Mouse (Mus musculus): ENCODE measurements around the gene Enpp5.
A peak's percentile ranks its signal among the peaks of the same experiment; 100 is the strongest.

Enpp5 gene

GRCm38 (mm10) chr17:44078631-44079350, at the start of gene Enpp5:
TSS of gene Enpp5 (plus strand) at chr17:44078813.
- DNase-seq (ENCODE audit: low spot score in 2 of 2): peak; percentile 64 to 71

- no peak for DNase-seq (ENCODE audit: low spot score in 2 of 2)
These were observed 49.0 kb upstream of the Enpp5 start for GRCm38 (mm10) chr17:44029616-44030015.

GRCm38 (mm10) chr17:44030776-44031587, 47.6 kb upstream of the Enpp5 start:
- DNase-seq (ENCODE audit: low spot score in 2 of 2): no peak

- no peak for DNase-seq (ENCODE audit: low spot score in 2 of 2)
These were observed 43.6 kb upstream of the Enpp5 start for GRCm38 (mm10) chr17:44035005-44035404.

GRCm38 (mm10) chr17:44038656-44039055, 40.0 kb upstream of the Enpp5 start:
- no peak for DNase-seq (ENCODE audit: low spot score in 2 of 2)

GRCm38 (mm10) chr17:44040449-44040848, 38.2 kb upstream of the Enpp5 start:
- DNase-seq (ENCODE audit: low spot score in 2 of 2): no peak

GRCm38 (mm10) chr17:44042301-44042700, 36.3 kb upstream of the Enpp5 start:
- DNase-seq (ENCODE audit: low spot score in 2 of 2): no peak

GRCm38 (mm10) chr17:44042861-44043260, 35.8 kb upstream of the Enpp5 start:
- DNase-seq (ENCODE audit: low spot score in 2 of 2): no peak

DNA sequence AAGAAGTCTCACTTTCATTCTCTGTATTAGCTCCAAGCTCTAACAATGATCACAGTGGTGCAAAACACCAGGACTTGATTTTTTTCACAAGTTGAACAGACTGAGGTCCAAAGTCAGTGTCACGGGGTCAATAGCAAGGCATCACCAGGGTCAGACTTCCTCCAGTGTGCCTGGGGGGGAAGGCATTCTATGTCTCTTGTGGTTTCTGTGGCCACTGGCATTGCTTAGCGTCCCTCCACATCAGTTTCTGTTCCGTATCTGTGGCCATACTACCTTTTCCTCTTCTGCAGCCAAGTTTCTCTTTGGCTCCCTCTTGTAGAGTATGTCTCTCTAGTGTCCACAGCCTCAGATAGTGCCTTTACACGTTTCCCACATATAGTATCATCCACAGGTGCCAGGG, 25.2 kb upstream of the Enpp5 start:
- DNase-seq (ENCODE audit: low spot score in 2 of 2): peak; percentile 63

- no peak for DNase-seq (ENCODE audit: low spot score in 2 of 2)
These were observed 21.5 kb upstream of the Enpp5 start for GRCm38 (mm10) chr17:44057123-44057522.

DNA sequence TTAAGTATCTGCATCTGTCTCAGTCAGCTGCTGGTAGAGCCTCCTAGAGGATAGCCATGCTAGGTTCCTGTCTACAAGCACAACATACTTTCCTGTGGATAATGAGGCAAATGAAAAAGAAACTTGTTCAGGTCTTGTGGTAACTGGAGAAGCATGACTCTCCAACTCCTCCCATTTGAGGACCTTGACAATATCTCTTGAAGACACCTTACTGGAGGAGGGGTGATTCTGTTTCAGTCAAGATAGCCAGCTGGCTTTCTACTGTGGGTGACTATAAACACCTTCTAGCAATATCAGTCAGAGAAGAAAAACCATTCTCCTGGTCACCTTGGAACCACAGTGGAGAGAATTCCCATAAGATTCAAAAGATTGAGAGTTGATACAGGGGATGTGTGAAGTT, 20.5 kb upstream of the Enpp5 start:
- DNase-seq (ENCODE audit: low spot score in 2 of 2): no peak

GRCm38 (mm10) chr17:44060781-44061180, 17.8 kb upstream of the Enpp5 start:
- DNase-seq (ENCODE audit: low spot score in 2 of 2): no peak

DNA sequence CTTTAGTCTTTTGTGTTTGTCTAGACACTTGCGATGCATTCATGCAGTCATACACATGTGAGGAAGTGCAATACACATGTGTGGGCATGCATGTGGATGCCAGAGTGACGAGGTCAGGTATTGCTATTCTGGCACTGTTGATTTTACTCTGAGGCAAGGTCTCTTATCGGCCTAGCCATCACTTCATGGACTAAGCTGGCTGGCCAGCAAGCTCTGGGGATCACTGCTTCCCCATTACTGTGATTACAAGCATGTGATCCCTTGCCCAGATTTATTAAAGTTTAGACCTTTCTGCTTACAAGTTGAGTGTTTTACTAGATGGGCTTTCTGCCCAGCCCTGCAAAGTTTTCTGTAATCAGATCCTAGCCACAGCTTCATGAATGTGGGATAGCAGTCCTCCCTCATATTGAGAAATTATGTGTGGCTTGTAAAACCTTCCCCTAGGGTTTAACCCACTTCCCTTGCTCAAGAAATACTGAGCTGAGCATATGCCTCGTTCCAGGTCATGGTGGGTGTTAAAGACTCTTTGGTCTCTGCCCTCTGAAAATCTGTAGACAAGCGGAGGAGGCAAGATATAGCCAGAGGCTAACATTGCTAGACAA, 17.2 kb upstream of the Enpp5 start:
- DNase-seq (ENCODE audit: low spot score in 2 of 2): no peak

DNA sequence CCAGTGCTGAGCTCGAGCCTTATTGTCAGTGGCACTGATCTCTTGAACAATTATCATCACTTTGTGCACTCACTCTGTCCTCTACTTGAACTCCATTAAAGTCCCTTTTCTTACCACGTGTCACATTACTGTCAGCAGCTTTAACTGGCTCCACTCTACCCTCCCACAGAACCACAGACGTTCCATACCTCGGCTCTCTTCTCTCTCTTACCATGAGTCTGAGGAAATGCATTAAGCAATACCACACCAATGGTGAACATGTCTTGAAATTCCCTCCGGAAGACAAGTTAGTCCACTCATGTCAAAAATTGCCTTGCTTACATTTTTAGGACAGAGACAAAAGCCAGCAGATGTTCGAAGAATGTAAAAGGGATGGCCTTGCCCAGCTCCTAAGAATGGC, 9.7 kb upstream of the Enpp5 start:
- DNase-seq (ENCODE audit: low spot score in 2 of 2): no peak

GRCm38 (mm10) chr17:44071680-44072079, 6.9 kb upstream of the Enpp5 start:
- no peak for DNase-seq (ENCODE audit: low spot score in 2 of 2)

GRCm38 (mm10) chr17:44075601-44076000, 3.0 kb upstream of the Enpp5 start:
- no peak for DNase-seq (ENCODE audit: low spot score in 2 of 2)

GRCm38 (mm10) chr17:44076051-44076680, 2.4 kb upstream of the Enpp5 start:
- peak in 1 of 2 experiments; percentile 22 for DNase-seq (ENCODE audit: low spot score in 2 of 2)

GRCm38 (mm10) chr17:44077146-44077842, 1.3 kb upstream of the Enpp5 start:
- peak in 1 of 2 experiments; percentile 20 for DNase-seq (ENCODE audit: low spot score in 2 of 2)

GRCm38 (mm10) chr17:44077843-44078160, 811 bp upstream of the Enpp5 start:
- DNase-seq (ENCODE audit: low spot score in 2 of 2): no peak

- DNase-seq (ENCODE audit: low spot score in 2 of 2): no peak
These were observed 4.5 kb downstream of the Enpp5 start for GRCm38 (mm10) chr17:44083156-44083555.

- no peak for DNase-seq (ENCODE audit: low spot score in 2 of 2)
These were observed 9.6 kb downstream of the Enpp5 start for GRCm38 (mm10) chr17:44088226-44088625.

DNA sequence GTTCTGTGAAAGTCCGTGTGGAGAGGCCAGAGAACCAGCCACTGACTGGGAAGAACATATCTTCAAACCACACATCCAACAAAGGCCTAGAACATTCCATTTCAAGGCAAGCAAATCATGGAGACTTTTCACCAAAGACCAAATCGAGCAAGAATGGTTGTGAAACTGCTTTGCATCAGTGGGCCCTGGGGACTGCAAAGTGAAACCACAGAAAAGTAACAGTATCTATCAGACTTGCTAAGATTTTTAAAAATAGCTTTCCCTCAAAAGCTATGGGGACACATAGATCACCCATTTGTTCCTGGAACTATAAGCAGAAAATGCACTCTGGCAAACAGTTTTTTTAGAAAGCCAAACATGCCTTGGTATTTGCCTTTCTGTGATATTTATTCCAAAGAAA, 12.3 kb downstream of the Enpp5 start:
- peak in 1 of 2 experiments; percentile 8 for DNase-seq (ENCODE audit: low spot score in 2 of 2)
